Mouse (Mus musculus) stomach, embryonic 16.5 days (tissue): Measurements from ENCODE around the gene Plac9a. TPM values are rescaled to one million over a fixed set of nuclear protein-coding genes. Genes with fewer than 3 reads are reported as not detected.
"Not testable (repeated sequence)": the region's sequence is repeated elsewhere in the genome, so short reads cannot be mapped to it uniquely, and the experiment has no call there.

Experiments
- ATAC-seq: fragments of 200-750 bp; cut with Nextera tagmentation; 2 replicates; pipeline ENCODE4 v1.8.0; 2017; ENCODE audit warnings: moderate number of reproducible peaks, moderate TSS enrichment; ENCODE audit not compliant: insufficient read depth, low FRiP score
- H3K27ac ChIP-seq: fragments of 300-500 bp; sonication (generic); 2 replicates; pipeline ENCODE4 v1.5.1; 2014; ENCODE audit warnings: low read length
- H3K27me3 ChIP-seq: fragments of 300-500 bp; sonication (generic); 2 replicates; pipeline ENCODE4 v1.6.1; 2014; ENCODE audit warnings: low read length, control low read depth, mixed read lengths; ENCODE audit not compliant: control insufficient read depth, insufficient read depth
- H3K36me3 ChIP-seq: fragments of 300-500 bp; sonication (generic); 2 replicates; pipeline ENCODE4 v1.6.1; 2014; ENCODE audit warnings: low read length; ENCODE audit not compliant: control insufficient read depth, insufficient read depth
- H3K4me1 ChIP-seq: fragments of 300-500 bp; sonication (generic); 2 replicates; pipeline ENCODE4 v1.6.1; 2014; ENCODE audit warnings: low read length, control low read depth, mixed read lengths; ENCODE audit not compliant: control insufficient read depth, insufficient read depth
- H3K4me2 ChIP-seq: fragments of 300-500 bp; sonication (generic); 2 replicates; pipeline ENCODE4 v1.6.1; 2014; ENCODE audit warnings: low read depth, low read length, mixed read lengths
- H3K4me3 ChIP-seq: fragments of 300-500 bp; sonication (generic); replicated peaks from 2 replicates; pipeline ENCODE4 v1.5.1; 2014; ENCODE audit warnings: mild to moderate bottlenecking, low read length
- H3K9ac ChIP-seq: fragments of 300-500 bp; sonication (generic); 2 replicates; pipeline ENCODE4 v1.6.1; 2014; ENCODE audit warnings: low read length
- H3K9me3 ChIP-seq: fragments of 300-500 bp; sonication (generic); replicated peaks from 2 replicates; pipeline ENCODE4 v1.6.1; 2016; ENCODE audit warnings: low read length, control low read depth; ENCODE audit not compliant: control insufficient read depth
- WGBS: fragments of 180-500 bp; shearing (Covaris S2); extraction: QIAGEN DNeasy Blood & Tissue Kit; methylation state at CpG from one replicate; pipeline ENCODE4 v1.1.7; 2014; 5-methylcytosine and 5-hydroxymethylcytosine counted together
- polyA plus RNA-seq: library from polyadenylated mRNA; unstranded; fragments of >200 nt; fragmentation: Nextera tagmentation; extraction: Ambion mirVana; gene quantifications from 2 replicates; pipeline ENCODE4 v1.2.1, GENCODE M21; 2015

Gene Plac9a
- 3.1 TPM in 1 of 2 replicates, not detected in the other for polyA plus RNA-seq

- not testable (repeated sequence) for H3K9me3 ChIP-seq, H3K36me3 ChIP-seq, H3K4me2 ChIP-seq, H3K4me3 ChIP-seq, H3K9ac ChIP-seq, H3K27ac ChIP-seq, ATAC-seq, H3K4me1 ChIP-seq, H3K27me3 ChIP-seq
- WGBS: no CpG with 5 or more reads among the region's 10 CpGs
Measured at GRCm38 (mm10) chr14:25903000-25903399, at the start of gene Plac9a. Plac9a (minus strand) TSS chr14:25903100.

GRCm38 (mm10) chr14:25938004-25938403, 35.1 kb upstream of the Plac9a start, which contains the start of gene Cphx1:
Cphx1 (plus strand) TSS chr14:25938304.
- H3K36me3 ChIP-seq, H3K4me3 ChIP-seq, ATAC-seq, H3K9ac ChIP-seq, H3K27me3 ChIP-seq, H3K4me2 ChIP-seq, H3K9me3 ChIP-seq, H3K4me1 ChIP-seq, H3K27ac ChIP-seq: not testable (repeated sequence)
- no CpG with 5 or more reads among the region's 8 CpGs for WGBS

- peak; percentile 80; the same call in 1 of the 2 replicates for ATAC-seq
- not testable (repeated sequence) for H3K27ac ChIP-seq
Measured at GRCm38 (mm10) chr14:25936867-25937630, 34.1 kb upstream of the Plac9a start.

GRCm38 (mm10) chr14:25927562-25927881, 24.6 kb upstream of the Plac9a start, which contains the start of gene Tmem254a:
Tmem254a (minus strand) TSS chr14:25927672.
- ATAC-seq: peak; percentile 89
- not testable (repeated sequence) for H3K4me2 ChIP-seq, H3K4me1 ChIP-seq, H3K9ac ChIP-seq, H3K27me3 ChIP-seq, H3K27ac ChIP-seq, H3K9me3 ChIP-seq, H3K4me3 ChIP-seq, H3K36me3 ChIP-seq
- no CpG with 5 or more reads among the region's 10 CpGs for WGBS

More at GRCm38 (mm10) chr14:25936867-25937630, 34.1 kb upstream of the Plac9a start:
- H3K4me1 ChIP-seq, H3K9ac ChIP-seq, H3K9me3 ChIP-seq, H3K27me3 ChIP-seq, H3K4me3 ChIP-seq, H3K36me3 ChIP-seq, H3K4me2 ChIP-seq: not testable (repeated sequence)
- WGBS: no CpG with 5 or more reads among the region's 5 CpGs

GRCm38 (mm10) chr14:25926814-25927561, 24.1 kb upstream of the Plac9a start:
- H3K9ac ChIP-seq, H3K27ac ChIP-seq, H3K4me2 ChIP-seq, H3K9me3 ChIP-seq, H3K36me3 ChIP-seq, H3K27me3 ChIP-seq, H3K4me3 ChIP-seq, H3K4me1 ChIP-seq: not testable (repeated sequence)
- ATAC-seq: peak; percentile 85
- WGBS: no CpG with 5 or more reads among the region's 44 CpGs

DNA sequence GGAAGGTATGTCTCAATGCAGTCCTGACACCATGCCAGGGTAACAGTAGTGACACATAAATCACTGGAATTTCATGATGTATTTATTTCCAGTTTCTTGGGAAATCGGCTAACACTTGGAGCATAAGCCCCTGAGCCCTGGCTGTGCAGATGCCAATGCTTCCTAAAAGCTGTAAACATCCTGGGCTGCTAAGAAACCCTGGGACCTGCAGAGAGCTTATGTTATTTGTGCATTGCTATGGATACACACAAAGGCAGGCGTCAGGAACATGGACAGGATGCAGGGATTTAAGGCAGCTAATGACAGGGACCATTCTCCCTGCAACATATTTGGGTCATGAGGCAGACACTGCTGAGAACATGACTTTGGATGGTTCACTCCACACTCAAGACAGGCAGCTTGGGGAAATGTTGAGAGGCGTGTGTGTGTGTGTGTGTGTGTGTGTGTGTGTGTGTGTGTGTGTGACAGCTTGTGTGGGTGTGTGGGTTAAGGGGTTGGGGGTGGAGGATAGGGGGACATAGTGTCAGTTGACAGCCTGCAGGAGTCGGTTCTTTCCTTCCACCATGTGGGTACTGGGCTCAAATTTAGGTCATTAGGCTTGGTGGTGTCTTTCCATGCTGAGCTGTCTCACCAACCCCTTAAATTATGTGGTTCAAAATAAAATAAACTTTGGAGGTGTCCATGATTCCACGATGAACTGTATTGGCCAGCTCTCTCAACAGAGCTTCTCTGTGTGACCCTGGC, 15.7 kb upstream of the Plac9a start:
- not testable (repeated sequence) for ATAC-seq, H3K27me3 ChIP-seq, H3K36me3 ChIP-seq, H3K4me1 ChIP-seq, H3K4me2 ChIP-seq, H3K27ac ChIP-seq, H3K9me3 ChIP-seq, H3K9ac ChIP-seq, H3K4me3 ChIP-seq
- WGBS: no CpG with 5 or more reads among the region's 5 CpGs

DNA sequence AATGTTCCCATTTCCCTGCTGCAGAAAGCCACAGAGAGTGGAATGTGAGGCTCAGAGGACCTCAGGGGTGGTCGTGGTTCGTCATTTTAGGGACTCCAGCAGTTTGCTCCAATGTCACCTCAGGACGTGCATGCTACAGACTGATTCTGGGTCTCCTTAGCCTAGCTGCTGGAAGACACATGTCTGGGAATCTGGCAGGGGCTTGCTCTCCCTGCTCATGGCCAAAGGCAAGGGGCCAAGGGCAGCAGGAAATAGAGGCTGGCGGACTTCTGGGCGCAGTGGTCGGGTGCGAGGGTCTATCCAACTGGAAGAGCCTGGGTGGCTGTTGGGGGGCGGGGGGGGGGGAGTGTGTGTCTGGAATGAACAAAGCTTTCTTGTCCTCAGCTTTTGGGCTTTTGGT, 6.1 kb upstream of the Plac9a start:
- not testable (repeated sequence) for H3K4me3 ChIP-seq, H3K27ac ChIP-seq, H3K4me2 ChIP-seq, H3K9me3 ChIP-seq, H3K9ac ChIP-seq, H3K27me3 ChIP-seq, ATAC-seq, H3K4me1 ChIP-seq, H3K36me3 ChIP-seq
- no CpG with 5 or more reads among the region's 8 CpGs for WGBS

- no CpG with 5 or more reads among the region's 9 CpGs for WGBS
- H3K4me3 ChIP-seq, H3K4me1 ChIP-seq, H3K27me3 ChIP-seq, H3K9ac ChIP-seq, H3K4me2 ChIP-seq, H3K9me3 ChIP-seq, H3K27ac ChIP-seq, ATAC-seq, H3K36me3 ChIP-seq: not testable (repeated sequence)
Measured at GRCm38 (mm10) chr14:25907272-25907671, 4.4 kb upstream of the Plac9a start.

DNA sequence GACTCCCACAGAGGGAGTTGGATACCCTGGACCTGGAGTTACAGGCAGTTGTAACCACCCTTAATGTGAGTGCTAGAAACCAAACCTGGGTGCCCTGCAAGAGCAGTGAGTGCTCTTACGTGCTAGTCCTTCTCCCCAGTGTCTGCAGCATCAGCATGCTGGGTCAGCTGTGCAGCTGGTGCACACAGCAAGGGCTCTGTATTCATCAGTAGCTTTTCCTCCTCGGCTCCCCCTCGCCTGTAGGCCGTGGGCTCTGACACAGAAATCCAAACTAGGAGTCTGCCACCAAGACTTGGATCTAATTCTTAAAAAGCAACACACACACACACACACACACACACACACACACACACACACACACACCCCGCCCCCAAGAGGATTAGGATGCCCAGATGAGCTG, 2.3 kb upstream of the Plac9a start:
- ATAC-seq, H3K4me1 ChIP-seq, H3K4me2 ChIP-seq, H3K4me3 ChIP-seq, H3K36me3 ChIP-seq, H3K9me3 ChIP-seq, H3K27ac ChIP-seq, H3K27me3 ChIP-seq, H3K9ac ChIP-seq: not testable (repeated sequence)
- 75% methylated on average over 1 of the region's 5 CpGs for WGBS
